Mouse (Mus musculus) heart, adult 18-20 months (tissue): Measurements from ENCODE around the gene Rhebl1. TPM values are rescaled to one million over a fixed set of nuclear protein-coding genes. Genes with fewer than 3 reads are reported as not detected.
"Not testable (repeated sequence)": the region's sequence is repeated elsewhere in the genome, so short reads cannot be mapped to it uniquely, and the experiment has no call there.

ENCODE experiments used
- DNase-seq, 2 experiments: peaks; one replicate each; pipeline ENCODE4 v3.0.0; 2021 to 2022; ENCODE audit warnings: mixed read lengths in 1 of 2
- long read RNA-seq, 2 experiments: library from polyadenylated mRNA; stranded (forward); transcript quantifications; one replicate each; pipeline ENCODE4 v2.0.0; 2021
- total RNA-seq, 2 experiments: library from RNA; stranded (reverse); gene quantifications; 2 replicates each; pipeline ENCODE4 v1.2.3; 2021

Gene Rhebl1
- total RNA-seq = 1 to 10 TPM; 1.5 to 2.2 TPM
- long read RNA-seq, experiment 1, partial matches to known transcripts = 6 of 7 reads
- long read RNA-seq, experiment 1, other reads (novel, unspliced or antisense) = 0 of 7 reads
- long read RNA-seq, experiment 2, partial matches to known transcripts = 5 of 5 reads
- long read RNA-seq, experiment 2, other reads (novel, unspliced or antisense) = 0 of 5 reads

- DNase-seq = peak; percentile 54 to 59
Observed at GRCm38 (mm10) chr15:98893940-98894745, at the start of gene Rhebl1. Rhebl1 (minus strand) TSS chr15:98894540.

- DNase-seq = no peak
Observed at GRCm38 (mm10) chr15:98943133-98943532, 48.8 kb upstream of the Rhebl1 start.

GRCm38 (mm10) chr15:98942081-98942480 is 47.7 kb upstream of the Rhebl1 start:
- DNase-seq = no peak

- DNase-seq = no peak
Observed at GRCm38 (mm10) chr15:98941539-98941938, 47.2 kb upstream of the Rhebl1 start.

GRCm38 (mm10) chr15:98940816-98941215 is 46.5 kb upstream of the Rhebl1 start:
- no peak for DNase-seq

- peak; percentile 93 to 95 for DNase-seq
Observed at GRCm38 (mm10) chr15:98934217-98934839, 40.0 kb upstream of the Rhebl1 start, which contains the start of gene Tuba1b. Tuba1b (minus strand) TSS chr15:98934565.

- DNase-seq = peak; percentile 96 to 97
Observed at GRCm38 (mm10) chr15:98933833-98934216, 39.5 kb upstream of the Rhebl1 start.

- peak; percentile 41 to 48 for DNase-seq
Observed at GRCm38 (mm10) chr15:98933004-98933671, 38.8 kb upstream of the Rhebl1 start.

- DNase-seq = no peak
Observed at GRCm38 (mm10) chr15:98930998-98931397, 36.7 kb upstream of the Rhebl1 start.

- DNase-seq = no peak
Observed at GRCm38 (mm10) chr15:98930017-98930734, 35.8 kb upstream of the Rhebl1 start.

- peak; percentile 81 to 84 for DNase-seq
Observed at GRCm38 (mm10) chr15:98928598-98929240, 34.4 kb upstream of the Rhebl1 start.

GRCm38 (mm10) chr15:98927566-98927965 is 33.2 kb upstream of the Rhebl1 start:
- DNase-seq = no peak

- DNase-seq = no peak
Observed at GRCm38 (mm10) chr15:98924682-98925081, 30.3 kb upstream of the Rhebl1 start.

- no peak for DNase-seq
Observed at GRCm38 (mm10) chr15:98923031-98923537, 28.7 kb upstream of the Rhebl1 start.

- DNase-seq = no peak
Observed at GRCm38 (mm10) chr15:98922581-98922980, 28.2 kb upstream of the Rhebl1 start.

GRCm38 (mm10) chr15:98921510-98921909 is 27.2 kb upstream of the Rhebl1 start:
- DNase-seq = no peak

GRCm38 (mm10) chr15:98918499-98918895 is 24.2 kb upstream of the Rhebl1 start:
- DNase-seq = not testable (repeated sequence)

GRCm38 (mm10) chr15:98917538-98918498 is 23.5 kb upstream of the Rhebl1 start, which contains the start of gene Lmbr1l:
Lmbr1l (minus strand) TSS chr15:98918231.
- peak; percentile 99 to 100 for DNase-seq

- DNase-seq = peak in 1 of 2 experiments; percentile 39
Observed at GRCm38 (mm10) chr15:98917091-98917490, 22.8 kb upstream of the Rhebl1 start.

- DNase-seq = no peak
Observed at GRCm38 (mm10) chr15:98916016-98916415, 21.7 kb upstream of the Rhebl1 start.
